Mouse (Mus musculus): ENCODE results near the gene Ccar1.

- TF ChIP-seq POLR2A (IDR thresholded peaks at IDR 0.05; ENCODE audit: borderline replicate concordance, insufficient read depth, low read length) = no peak
- no peak for TF ChIP-seq CTCF (IDR thresholded peaks at IDR 0.05; ENCODE audit: borderline replicate concordance, insufficient read depth, low read depth, low read length)
Measured at GRCm38 (mm10) chr10:62724936-62725335, 67.2 kb downstream of the Ccar1 start.

All from cerebellum, adult 2 months (tissue).